In genomic region chr10:8885630-8886527, GRCm38 (mm10) we compare ENCODE assay signal across 7 mouse cellular contexts. TPM values are rescaled to one million over a fixed set of nuclear protein-coding genes. Genes with fewer than 3 reads are reported as not detected.
A peak's percentile ranks its signal among the peaks of the same experiment; 100 is the strongest.
DNase-seq lines count a peak whose midpoint lies in the region; ATAC-seq and TF ChIP-seq lines count a peak whose summit lies in the region.

Gene Sash1, minus strand, starts transcription at chr10:8886070.

- peak within 1 kb of the TSS; percentile 59 for H3K27ac ChIP-seq in embryonic fibroblast, embryonic 13.5 days (ENCODE audit: insufficient read depth, low read length)
- peak within 1 kb of the TSS; percentile 97 for H3K27ac ChIP-seq in heart, embryonic 11.5 days (ENCODE audit: low read depth, low read length)
- H3K27ac ChIP-seq in kidney, embryonic 15.5 days = peak within 1 kb of the TSS; percentile 99
- H3K27ac ChIP-seq in limb, embryonic 15.5 days = peak within 1 kb of the TSS; percentile 94
- H3K27ac ChIP-seq in midbrain, embryonic 16.5 days (ENCODE audit: low read length) = peak within 1 kb of the TSS; percentile 75

- no peaks in the 10 kb centered on the region for H3K27me3 ChIP-seq in heart, embryonic 11.5 days (ENCODE audit: control insufficient read depth, insufficient read depth, low read length)
- no peaks in the 10 kb centered on the region for H3K27me3 ChIP-seq in kidney, embryonic 15.5 days
- H3K27me3 ChIP-seq in limb, embryonic 15.5 days = no peaks in the 10 kb centered on the region
- no peaks in the 10 kb centered on the region for H3K27me3 ChIP-seq in midbrain, embryonic 16.5 days (ENCODE audit: control insufficient read depth, insufficient read depth, low read depth, low read length)

- peak within 1 kb of the TSS; percentile 86 for H3K9ac ChIP-seq in heart, embryonic 11.5 days (ENCODE audit: low read depth, low read length)
- H3K9ac ChIP-seq in kidney, embryonic 15.5 days = peak within 1 kb of the TSS; percentile 73
- peak within 1 kb of the TSS; percentile 78 for H3K9ac ChIP-seq in limb, embryonic 15.5 days
- peak within 1 kb of the TSS; percentile 64 for H3K9ac ChIP-seq in midbrain, embryonic 16.5 days (ENCODE audit: low read depth, low read length)

- TF ChIP-seq POLR2A in embryonic fibroblast, embryonic 13.5 days (IDR thresholded peaks at IDR 0.05; ENCODE audit: low read depth, low read length) = peak; percentile 58

- peak; percentile 64 for DNase-seq in brain, embryonic 18.5 days (ENCODE audit: low read depth, low spot score)
- peak; percentile 10 to 15 for DNase-seq in spleen, postnatal 14 days (ENCODE audit: low spot score in 2 of 2)

- H3K36me3 ChIP-seq in heart, embryonic 11.5 days (ENCODE audit: control insufficient read depth, insufficient read depth, low read length) = no peaks in the 10 kb centered on the region
- no peaks in the 10 kb centered on the region for H3K36me3 ChIP-seq in kidney, embryonic 15.5 days
- H3K36me3 ChIP-seq in limb, embryonic 15.5 days = no peaks in the 10 kb centered on the region
- H3K36me3 ChIP-seq in midbrain, embryonic 16.5 days (ENCODE audit: control insufficient read depth, insufficient read depth, low read length) = no peaks in the 10 kb centered on the region

- TF ChIP-seq CTCF in embryonic fibroblast, embryonic 13.5 days (IDR thresholded peaks at IDR 0.05; ENCODE audit: borderline replicate concordance, insufficient read depth, low read length) = no peak

- peak within 1 kb of the TSS; percentile 62 for H3K4me3 ChIP-seq in embryonic fibroblast, embryonic 13.5 days (ENCODE audit: insufficient read depth, low read length)
- H3K4me3 ChIP-seq in heart, embryonic 11.5 days (ENCODE audit: low read depth, low read length) = peak within 1 kb of the TSS; percentile 81
- H3K4me3 ChIP-seq in kidney, embryonic 15.5 days (replicated peaks) = peak within 1 kb of the TSS; percentile 86
- H3K4me3 ChIP-seq in limb, embryonic 15.5 days = peak within 1 kb of the TSS; percentile 84
- peak within 1 kb of the TSS; percentile 61 for H3K4me3 ChIP-seq in midbrain, embryonic 16.5 days (ENCODE audit: low read depth, low read length)

- no peaks in the 10 kb centered on the region for H3K9me3 ChIP-seq in heart, embryonic 11.5 days (replicated peaks; ENCODE audit: control insufficient read depth, low read length)
- H3K9me3 ChIP-seq in kidney, embryonic 15.5 days (replicated peaks) = no peaks in the 10 kb centered on the region
- no peaks in the 10 kb centered on the region for H3K9me3 ChIP-seq in limb, embryonic 15.5 days
- no peaks in the 10 kb centered on the region for H3K9me3 ChIP-seq in midbrain, embryonic 16.5 days (replicated peaks; ENCODE audit: control insufficient read depth, low read length, poor library complexity, severe bottlenecking)

- 0 out of 2 replicates have a peak, but pooled peaks cover 4% of the 10 kb centered on the region for H3K4me1 ChIP-seq in embryonic fibroblast, embryonic 13.5 days (ENCODE audit: control insufficient read depth, insufficient read depth, low read length)
- H3K4me1 ChIP-seq in heart, embryonic 11.5 days (ENCODE audit: control insufficient read depth, insufficient read depth, low read length) = peaks cover 20% of the 10 kb centered on the region
- H3K4me1 ChIP-seq in kidney, embryonic 15.5 days = peaks cover 32% of the 10 kb centered on the region
- H3K4me1 ChIP-seq in limb, embryonic 15.5 days = peaks cover 21% of the 10 kb centered on the region
- peaks cover 15% of the 10 kb centered on the region for H3K4me1 ChIP-seq in midbrain, embryonic 16.5 days (ENCODE audit: control insufficient read depth, insufficient read depth, low read length)

- ATAC-seq in heart, embryonic 11.5 days (replicated peaks; ENCODE audit: insufficient number of reproducible peaks, low FRiP score, low TSS enrichment) = peak; percentile 85
- ATAC-seq in kidney, embryonic 15.5 days (replicated peaks; ENCODE audit: low FRiP score) = peak; percentile 94
- ATAC-seq in limb, embryonic 15.5 days (ENCODE audit: insufficient number of reproducible peaks, low FRiP score, low TSS enrichment, low read depth) = peak; percentile 88
- ATAC-seq in midbrain, embryonic 16.5 days = peak; percentile 92

- under 1% methylated on average over 56 of the region's 80 CpGs for WGBS in heart, embryonic 11.5 days (ENCODE audit: insufficient replicate concordance)
- WGBS in kidney, embryonic 15.5 days = under 1% methylated on average over 79 of the region's 80 CpGs
- WGBS in limb, embryonic 15.5 days = under 1% methylated on average over 80 of the region's 80 CpGs
- WGBS in midbrain, embryonic 16.5 days = under 1% methylated on average over 79 of the region's 80 CpGs

- peak within 1 kb of the TSS; percentile 77 for H3K4me2 ChIP-seq in heart, embryonic 11.5 days
- H3K4me2 ChIP-seq in kidney, embryonic 15.5 days = peak within 1 kb of the TSS; percentile 78
- H3K4me2 ChIP-seq in limb, embryonic 15.5 days = peak within 1 kb of the TSS; percentile 76
- H3K4me2 ChIP-seq in midbrain, embryonic 16.5 days (ENCODE audit: low read length) = peak within 1 kb of the TSS; percentile 81

RNA-seq across cellular contexts. Expression of gene Sash1, which starts in this region (rescaled TPM):
- polyA plus RNA-seq in embryonic fibroblast, embryonic 13.5 days (2011; ENCODE audit: insufficient read length, low read depth, missing spikeins) = 62.7 TPM in 2 replicates
- 2.2 and 3.6 TPM in 2 replicates for polyA plus RNA-seq in heart, embryonic 11.5 days (2014; fragmentation: Nextera tagmentation; extraction: Ambion mirVana)
- polyA plus RNA-seq in kidney, embryonic 15.5 days (2015; fragmentation: Nextera tagmentation; extraction: Ambion mirVana) = 5.1 and 5.7 TPM in 2 replicates
- polyA plus RNA-seq in limb, embryonic 15.5 days (2015; fragmentation: Nextera tagmentation; extraction: Ambion mirVana) = 5.9 and 6.3 TPM in 2 replicates
- 2.2 and 2.7 TPM in 2 replicates for polyA plus RNA-seq in midbrain, embryonic 16.5 days (2015; fragmentation: Nextera tagmentation; extraction: Ambion mirVana)

Comparison
In these comparisons a context has a peak if more than half of its experiments do, and no peak if none do; other contexts are left out.
1. Peak in every context shown above with its lines: DNase-seq, ATAC-seq, H3K4me3 ChIP-seq and H3K27ac ChIP-seq.